Mouse (Mus musculus) right cerebral cortex, postnatal 36 days (tissue): ENCODE measurements around the gene Zdhhc24.
"Not testable (repeated sequence)": the region's sequence is repeated elsewhere in the genome, so short reads cannot be mapped to it uniquely, and the experiment has no call there.

Experiments
- DNase-seq, 2 experiments: peaks; one replicate each; pipeline ENCODE4 v3.0.0; 2022; ENCODE audit warnings: low spot score in 2 of 2, mixed read lengths in 1 of 2

The Zdhhc24 gene

GRCm38 (mm10) chr19:4878405-4879323, at the start of gene Zdhhc24:
TSS of gene Zdhhc24 (plus strand) at chr19:4878668.
- peak; percentile 90 to 93 for DNase-seq

GRCm38 (mm10) chr19:4829156-4829555, 49.3 kb upstream of the Zdhhc24 start:
- DNase-seq: no peak

- no peak for DNase-seq
Measured at GRCm38 (mm10) chr19:4833977-4834376, 44.5 kb upstream of the Zdhhc24 start.

DNA sequence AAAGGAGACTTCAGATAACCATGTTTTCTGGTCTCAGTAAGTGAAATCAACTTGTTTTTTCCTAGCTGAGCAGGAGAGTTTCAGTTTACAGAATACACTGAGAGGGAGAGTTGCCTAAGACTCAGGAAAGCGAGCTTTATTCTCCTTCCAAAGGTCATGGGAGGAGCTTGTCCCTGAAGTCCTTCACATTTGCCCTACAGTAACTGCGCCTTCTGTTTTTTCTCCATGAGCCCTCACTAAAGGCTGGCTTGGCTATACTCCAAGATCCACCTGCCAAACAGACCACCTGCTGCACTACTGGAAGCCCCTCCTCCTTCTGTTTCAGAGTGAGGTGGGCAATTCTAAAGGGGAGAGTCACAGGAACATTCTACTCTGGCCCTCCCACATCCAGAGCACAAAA, 42.4 kb upstream of the Zdhhc24 start:
- DNase-seq: no peak

DNA sequence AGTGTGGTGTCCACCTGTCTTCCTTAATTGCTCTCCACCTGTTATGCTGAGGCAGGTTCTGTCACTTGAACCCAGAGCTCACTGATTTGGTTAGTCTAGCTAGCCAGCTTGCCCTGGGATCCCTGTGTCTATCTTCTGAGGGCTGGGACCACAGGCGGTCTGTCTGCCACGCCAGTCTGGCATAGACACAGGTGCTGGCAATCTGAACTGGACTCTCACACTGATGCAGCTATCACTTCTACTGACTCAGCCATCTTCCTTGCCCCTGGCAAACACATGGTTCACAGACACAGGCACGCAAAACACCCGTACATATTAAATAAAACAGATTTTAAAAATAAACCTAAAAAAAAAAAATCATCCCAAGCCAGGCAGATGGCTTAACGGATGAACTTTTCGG, 41.4 kb upstream of the Zdhhc24 start:
- DNase-seq: no peak

GRCm38 (mm10) chr19:4838526-4839140, 39.8 kb upstream of the Zdhhc24 start:
- no peak for DNase-seq

DNA sequence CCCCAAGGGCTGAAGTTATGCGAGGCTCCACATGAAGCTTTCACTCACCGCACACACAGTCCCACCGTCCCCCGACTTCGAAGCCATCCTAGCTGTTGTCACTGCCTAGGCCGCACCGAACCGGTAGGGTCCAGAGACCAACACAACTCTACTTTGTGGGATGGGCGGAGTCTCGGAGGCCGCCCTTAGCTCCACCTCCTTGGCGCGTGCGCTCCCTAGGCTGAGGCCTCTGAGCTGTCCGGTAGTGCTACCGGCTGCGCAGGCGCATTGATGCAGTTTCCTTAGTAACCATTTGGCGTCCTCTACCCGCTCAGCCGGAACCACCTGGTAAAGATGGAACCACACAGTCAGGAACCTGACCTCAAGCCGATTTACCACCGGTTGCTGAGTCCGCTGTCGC, 39.3 kb upstream of the Zdhhc24 start, which contains the start of the genes Ccs and Ccdc87:
Ccs (minus strand) TSS at position 184 of the 400 bp plus-strand sequence.
Ccdc87 (plus strand) TSS at position 218 of the 400 bp plus-strand sequence.
- peak; percentile 95 to 97 for DNase-seq

DNA sequence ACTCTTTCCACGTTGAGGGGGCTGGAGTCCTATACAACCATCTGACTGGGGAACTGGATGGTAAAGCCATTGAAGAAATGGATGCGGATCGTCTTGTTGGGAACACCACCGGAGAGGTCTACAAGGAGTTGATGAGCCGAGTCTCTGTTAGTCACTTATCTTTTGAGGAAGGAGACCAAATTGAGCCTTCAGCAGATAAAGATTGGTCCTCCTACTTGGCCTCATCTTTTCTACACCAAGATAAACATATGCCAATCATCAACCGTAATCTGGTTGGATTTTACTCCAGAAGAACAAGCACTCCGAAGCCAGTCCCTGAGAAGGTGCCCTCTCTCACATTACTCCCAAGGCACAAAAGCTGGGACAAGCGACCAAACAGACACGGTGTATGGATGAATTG, 37.6 kb upstream of the Zdhhc24 start:
- no peak for DNase-seq

- DNase-seq: no peak
Measured at GRCm38 (mm10) chr19:4842611-4843010, 35.9 kb upstream of the Zdhhc24 start.

- DNase-seq: no peak
Measured at GRCm38 (mm10) chr19:4845846-4846245, 32.6 kb upstream of the Zdhhc24 start.

GRCm38 (mm10) chr19:4847490-4847889, 31.0 kb upstream of the Zdhhc24 start:
- DNase-seq: no peak

- no peak for DNase-seq
Measured at GRCm38 (mm10) chr19:4849800-4850199, 28.7 kb upstream of the Zdhhc24 start.

- no peak for DNase-seq
Measured at GRCm38 (mm10) chr19:4850281-4850680, 28.2 kb upstream of the Zdhhc24 start.

GRCm38 (mm10) chr19:4854552-4855469, 23.7 kb upstream of the Zdhhc24 start, which contains the start of gene Ctsf:
TSS of gene Ctsf (plus strand) at chr19:4855130.
- peak; percentile 88 to 89 for DNase-seq

DNA sequence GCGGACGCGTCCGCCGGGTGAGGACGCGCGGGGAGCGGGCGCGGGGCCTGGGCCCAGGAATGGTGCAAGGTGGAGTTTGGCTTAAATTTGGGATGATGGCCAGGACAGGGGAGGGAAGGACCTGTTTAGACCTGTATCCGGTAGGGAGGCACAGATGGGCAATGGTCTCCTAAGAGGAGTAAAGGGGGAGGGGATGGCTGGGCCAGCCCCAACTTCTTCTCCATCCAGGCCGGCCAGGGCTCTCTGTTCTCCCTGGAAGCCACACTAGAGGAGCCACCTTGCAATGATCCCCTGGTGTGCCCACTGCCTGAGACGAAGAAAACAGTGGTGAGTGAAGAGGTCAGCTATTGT, 23.0 kb upstream of the Zdhhc24 start:
- no peak for DNase-seq

- DNase-seq: no peak
Measured at GRCm38 (mm10) chr19:4855951-4856350, 22.5 kb upstream of the Zdhhc24 start.

DNA sequence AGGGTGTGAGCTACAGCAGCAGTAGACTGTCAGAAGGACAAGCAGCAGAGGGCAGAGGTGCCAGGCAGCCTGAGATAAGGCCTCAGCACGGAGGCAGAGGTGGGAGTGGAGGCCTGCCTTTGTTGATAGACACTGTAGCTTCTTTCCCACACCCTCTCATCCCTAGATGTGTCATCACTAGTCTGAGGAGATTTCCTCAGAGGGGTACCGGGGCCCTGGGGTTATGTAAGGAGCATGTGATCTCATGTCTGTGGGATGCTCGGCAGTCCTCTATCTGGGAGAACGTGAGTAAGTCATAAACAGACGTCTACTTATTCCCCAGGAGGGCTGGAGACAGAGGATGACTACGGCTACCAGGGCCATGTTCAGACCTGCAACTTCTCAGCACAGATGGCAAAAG, 19.4 kb upstream of the Zdhhc24 start:
- no peak for DNase-seq

DNA sequence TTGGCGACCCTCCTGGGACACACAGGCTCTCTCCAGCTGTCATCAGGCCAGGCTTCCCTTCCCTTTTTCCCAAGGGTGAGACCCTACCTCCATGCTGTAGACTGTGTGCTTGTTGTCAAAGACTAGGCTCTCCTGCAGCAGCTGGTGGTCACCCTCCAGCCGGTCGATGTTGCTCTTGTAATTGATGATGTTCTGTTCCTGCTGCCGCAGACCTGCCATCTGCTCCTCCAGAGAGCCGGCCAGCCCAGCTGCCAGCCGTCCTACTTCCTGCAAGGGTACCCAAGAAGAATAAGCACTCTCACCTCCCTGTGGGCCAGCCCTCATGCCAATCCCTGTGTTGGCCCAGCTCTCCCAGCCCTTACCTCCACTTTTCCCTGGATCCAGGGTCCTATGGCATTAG, 15.4 kb upstream of the Zdhhc24 start:
- no peak for DNase-seq

- no peak for DNase-seq
Measured at GRCm38 (mm10) chr19:4865147-4865546, 13.3 kb upstream of the Zdhhc24 start.

- not testable (repeated sequence) for DNase-seq
Measured at GRCm38 (mm10) chr19:4874613-4875012, 3.9 kb upstream of the Zdhhc24 start.

DNA sequence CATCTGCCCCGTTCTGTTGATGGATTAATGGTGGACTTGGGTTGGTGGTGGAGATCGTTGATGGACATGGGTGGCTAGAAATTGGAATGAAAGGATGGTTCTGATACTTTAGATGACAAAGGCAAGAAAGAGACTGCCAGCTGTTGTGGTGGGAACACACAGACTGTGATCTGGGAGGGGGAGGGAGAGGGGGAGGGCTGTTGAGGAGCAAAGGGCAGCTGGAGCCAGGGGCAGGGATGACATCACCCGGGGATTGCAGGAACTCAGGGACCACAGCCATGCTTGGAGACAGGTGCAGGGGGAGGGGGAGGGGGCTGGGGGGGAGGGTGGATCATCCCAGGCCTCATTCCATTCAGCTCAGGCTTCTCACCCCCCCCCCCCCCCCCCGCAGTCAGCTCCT, 2.2 kb upstream of the Zdhhc24 start:
- DNase-seq: no peak

DNA sequence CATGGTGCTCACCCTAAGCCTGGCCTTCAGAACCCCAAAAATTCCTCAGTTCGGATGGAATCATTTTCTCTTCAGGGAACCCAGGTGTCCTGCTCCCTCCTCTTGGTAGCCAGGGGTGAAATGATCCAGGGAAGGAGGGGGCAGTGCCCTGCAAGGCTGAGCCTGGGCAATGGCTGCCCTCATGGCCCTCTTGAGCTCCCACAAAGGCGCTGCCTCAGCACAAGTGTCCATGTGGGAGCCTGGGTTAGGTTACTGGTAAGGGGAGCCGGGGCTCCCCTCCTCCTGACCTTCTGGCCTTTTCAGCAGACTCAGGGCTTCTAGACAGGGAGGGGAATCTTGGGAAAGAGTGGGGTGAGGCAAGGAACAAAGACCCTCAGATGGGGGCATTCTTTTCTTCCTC, 1.7 kb upstream of the Zdhhc24 start:
- no peak for DNase-seq
